Mouse (Mus musculus) C2C12 (cell line): ENCODE data around the gene Dhrs2.

Source experiments
- CEBPB ChIP-seq: IDR thresholded peaks from one replicate; pipeline ENCODE4 v1.6.1; 2011; ENCODE audit warnings: low read depth, mild to moderate bottlenecking, control low read depth, moderate library complexity
- CTCF ChIP-seq: IDR thresholded peaks from one replicate; pipeline ENCODE4 v1.5.1; 2011; ENCODE audit not compliant: control insufficient read depth, insufficient read depth, insufficient read length
- FOSL1 ChIP-seq: IDR thresholded peaks from one replicate; pipeline ENCODE4 v1.8.0; 2011; ENCODE audit warnings: mild to moderate bottlenecking, low read length; ENCODE audit not compliant: poor library complexity, insufficient read depth, severe bottlenecking
- MAX ChIP-seq: IDR thresholded peaks from one replicate; pipeline ENCODE4 v1.6.1; 2011; ENCODE audit warnings: mild to moderate bottlenecking, control low read depth
- MYOD1 ChIP-seq: IDR thresholded peaks from one replicate; pipeline ENCODE4 v1.6.1; 2011; ENCODE audit warnings: low read depth; ENCODE audit not compliant: control insufficient read depth, insufficient read length
- MYOG ChIP-seq: IDR thresholded peaks from one replicate; pipeline ENCODE4 v1.6.1; 2011; ENCODE audit not compliant: control insufficient read depth, insufficient read length; ENCODE audit errors: extremely low read depth
- USF1 ChIP-seq: IDR thresholded peaks from one replicate; pipeline ENCODE4 v1.6.1; 2011; ENCODE audit warnings: low read depth, mild to moderate bottlenecking, control low read depth, moderate library complexity

DNA sequence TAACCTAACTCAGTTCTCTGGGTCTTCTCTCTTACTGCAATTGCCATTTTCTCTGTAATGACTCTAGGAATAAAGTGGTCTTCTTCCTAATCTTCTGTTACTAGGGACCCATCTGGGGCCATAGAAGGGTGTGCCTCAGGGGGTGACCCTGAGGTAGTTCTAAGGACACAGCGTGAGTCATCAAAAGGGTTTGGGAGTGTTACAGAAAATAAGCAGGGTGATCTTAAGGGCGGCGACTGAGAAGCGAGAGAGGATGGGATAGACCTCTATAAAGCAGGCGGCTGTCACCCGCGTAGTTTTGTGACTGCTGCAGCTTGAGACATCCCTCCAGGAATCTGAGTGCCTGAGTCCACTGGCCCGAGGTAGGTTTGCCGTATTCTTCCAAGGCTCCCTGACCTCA, at the start of gene Dhrs2:
- no peak for TF ChIP-seq CTCF
- no peak for TF ChIP-seq MYOG
- no peak for TF ChIP-seq MAX
- no peak for TF ChIP-seq USF1
- no peak for TF ChIP-seq MYOD1
- TF ChIP-seq FOSL1: no peak
- TF ChIP-seq CEBPB: no peak
